Mouse (Mus musculus) E14TG2a.4 (cell line): ENCODE data around the gene Gm266.

ENCODE experiments used
- H3K27me3 ChIP-seq: 2 replicates; pipeline ENCODE4 v1.6.1; 2014; ENCODE audit warnings: low read length, control low read depth; ENCODE audit not compliant: insufficient read depth
- H3K36me3 ChIP-seq: 2 replicates; pipeline ENCODE4 v1.6.1; 2014; ENCODE audit warnings: low read length, control low read depth; ENCODE audit not compliant: insufficient read depth
- H3K4me1 ChIP-seq: replicated peaks from 2 replicates; pipeline ENCODE4 v1.6.1; 2014; ENCODE audit warnings: low read depth, low read length, control low read depth
- H3K4me3 ChIP-seq: replicated peaks from 2 replicates; pipeline ENCODE4 v1.5.1; 2014; ENCODE audit warnings: mild to moderate bottlenecking, low read length
- H3K9me3 ChIP-seq: 2 replicates; pipeline ENCODE4 v1.6.1; 2014; ENCODE audit warnings: low read length, control low read depth
- CTCF ChIP-seq: conservative IDR thresholded peaks from 2 replicates; pipeline ENCODE4 v1.5.1; 2014; ENCODE audit warnings: low read length
- NANOG ChIP-seq: IDR thresholded peaks from 2 replicates; pipeline ENCODE4 v1.6.1; 2014; ENCODE audit warnings: borderline replicate concordance, low read length, mixed read lengths
- POU5F1 ChIP-seq: IDR thresholded peaks from 2 replicates; pipeline ENCODE4 v1.6.1; 2014; ENCODE audit warnings: low read length, borderline replicate concordance

Gm266 gene

DNA sequence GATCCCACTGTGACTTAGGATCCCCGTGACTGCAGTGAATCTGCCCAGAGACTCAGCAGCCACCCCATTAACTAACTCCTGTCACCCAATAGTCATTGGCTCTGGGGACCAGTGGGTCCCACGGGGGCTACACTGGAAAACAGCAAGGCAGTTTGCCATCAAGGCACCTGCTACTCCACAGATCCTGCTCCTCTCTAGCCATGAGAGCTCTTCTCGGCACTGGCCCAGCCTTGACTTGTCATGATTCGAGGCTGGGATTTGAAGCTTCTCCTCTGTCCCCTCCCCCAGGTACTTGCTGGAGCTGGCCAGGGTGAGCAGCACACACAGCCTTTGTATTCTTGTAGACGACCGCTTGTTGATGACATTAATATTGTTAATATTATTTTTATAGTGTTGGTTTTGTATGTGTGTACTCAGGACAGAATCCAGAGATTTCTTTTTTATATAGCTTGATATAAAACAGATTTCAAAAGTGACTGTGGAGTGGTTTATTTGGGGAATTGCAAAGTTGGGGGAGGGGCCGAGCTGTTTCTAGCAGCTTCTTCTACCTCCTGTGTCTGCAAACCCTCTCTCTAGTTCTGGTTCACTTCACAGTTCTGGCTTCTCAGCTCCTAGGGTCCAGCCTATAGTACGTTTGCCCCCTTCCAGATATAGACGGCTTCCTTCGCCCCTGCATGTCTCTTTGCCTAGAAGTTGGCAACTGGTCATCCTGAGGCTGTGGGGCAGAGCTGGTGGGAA, 30.9 kb downstream of the Gm266 start:
- Histone ChIP-seq H3K4me3 (no peak overlapping the region), H3K27me3 (peaks cover 94% of the 10 kb centered on the region), H3K36me3 (no peaks in the 10 kb centered on the region), H3K9me3 (no peaks in the 10 kb centered on the region), H3K4me1 (peaks cover 29% of the 10 kb centered on the region)
- TF ChIP-seq CTCF (no peak), NANOG (no peak), POU5F1 (no peak)

DNA sequence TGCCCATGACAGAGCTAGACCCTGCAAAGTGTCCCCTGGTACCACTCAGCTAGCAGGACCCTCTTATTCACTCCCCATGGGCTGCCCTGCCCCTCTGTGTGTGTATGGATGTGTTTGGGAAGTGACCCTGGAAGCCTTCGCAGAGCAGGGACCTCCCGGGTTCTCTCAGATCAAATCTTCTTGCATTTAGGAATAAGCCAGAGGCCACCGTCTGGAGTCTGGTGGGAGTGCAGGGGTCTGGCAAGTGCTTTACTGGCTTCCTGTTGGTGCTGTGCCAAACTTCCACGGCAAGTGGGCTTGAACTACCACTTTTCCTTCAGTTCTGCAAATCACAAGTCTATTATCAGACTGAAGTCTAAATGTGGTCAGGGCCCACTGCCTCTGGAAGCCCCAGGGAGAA, 31.6 kb downstream of the Gm266 start:
- H3K4me1 ChIP-seq, result peaks cover 36% of the 10 kb centered on the region
- no peaks in the 10 kb centered on the region for H3K9me3 ChIP-seq
- no peaks in the 10 kb centered on the region for H3K36me3 ChIP-seq
- no peak overlapping the region for H3K4me3 ChIP-seq
- H3K27me3 ChIP-seq, result peaks cover 98% of the 10 kb centered on the region
- TF ChIP-seq NANOG (no peak), POU5F1 (no peak), CTCF (no peak)

DNA sequence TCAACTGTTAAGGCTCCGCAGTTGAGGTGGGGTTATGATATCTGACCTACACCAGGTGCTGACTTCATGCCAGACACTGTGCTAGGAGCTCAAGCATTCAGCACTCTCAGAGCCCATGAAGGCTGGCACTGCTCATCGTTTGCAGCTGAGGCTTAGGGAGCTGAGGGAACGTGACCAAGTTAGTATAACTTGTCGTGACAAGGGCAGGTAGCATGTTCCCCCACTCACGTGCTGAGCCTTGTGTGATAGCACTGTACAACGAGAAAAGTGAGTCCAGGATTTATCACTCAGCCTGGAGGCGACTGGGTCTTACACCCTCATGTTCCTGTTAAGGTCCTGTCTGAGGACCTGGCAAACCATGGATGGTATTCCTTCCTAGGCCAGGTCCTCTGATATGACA, 34.1 kb downstream of the Gm266 start:
- H3K9me3 ChIP-seq, result no peaks in the 10 kb centered on the region
- TF ChIP-seq CTCF (no peak), POU5F1 (no peak), NANOG (no peak)
- H3K36me3 ChIP-seq, result no peaks in the 10 kb centered on the region
- peaks cover 48% of the 10 kb centered on the region for H3K4me1 ChIP-seq
- H3K27me3 ChIP-seq, result peaks cover 99% of the 10 kb centered on the region
- H3K4me3 ChIP-seq, result no peak overlapping the region

DNA sequence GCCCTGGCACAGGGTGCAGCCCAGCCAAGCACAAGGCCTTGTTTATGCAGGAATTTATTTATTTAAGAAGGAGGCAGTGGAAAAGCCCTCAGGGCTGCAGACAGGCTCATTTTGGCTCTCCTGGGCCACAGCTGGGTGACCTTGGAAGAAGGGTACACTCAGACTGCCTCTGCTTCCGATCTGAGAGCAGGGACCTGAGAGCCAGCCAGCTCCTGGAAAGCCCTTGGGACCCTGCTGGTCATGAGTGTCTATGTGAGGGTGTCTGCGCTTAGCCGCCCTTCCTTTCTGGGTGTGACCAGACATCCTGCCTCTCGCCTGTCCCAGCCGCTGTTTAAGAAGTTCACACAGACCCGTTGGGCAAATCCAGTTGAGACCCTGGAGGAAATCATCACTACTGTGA, 35.3 kb downstream of the Gm266 start:
- H3K27me3 ChIP-seq, result peaks cover 99% of the 10 kb centered on the region
- TF ChIP-seq NANOG, result no peak
- no peak for TF ChIP-seq CTCF
- no peaks in the 10 kb centered on the region for H3K36me3 ChIP-seq
- peaks cover 49% of the 10 kb centered on the region for H3K4me1 ChIP-seq
- H3K9me3 ChIP-seq, result no peaks in the 10 kb centered on the region
- 0 out of 2 replicates have a peak overlapping the region, but pooled peaks have one; percentile 4 for H3K4me3 ChIP-seq

DNA sequence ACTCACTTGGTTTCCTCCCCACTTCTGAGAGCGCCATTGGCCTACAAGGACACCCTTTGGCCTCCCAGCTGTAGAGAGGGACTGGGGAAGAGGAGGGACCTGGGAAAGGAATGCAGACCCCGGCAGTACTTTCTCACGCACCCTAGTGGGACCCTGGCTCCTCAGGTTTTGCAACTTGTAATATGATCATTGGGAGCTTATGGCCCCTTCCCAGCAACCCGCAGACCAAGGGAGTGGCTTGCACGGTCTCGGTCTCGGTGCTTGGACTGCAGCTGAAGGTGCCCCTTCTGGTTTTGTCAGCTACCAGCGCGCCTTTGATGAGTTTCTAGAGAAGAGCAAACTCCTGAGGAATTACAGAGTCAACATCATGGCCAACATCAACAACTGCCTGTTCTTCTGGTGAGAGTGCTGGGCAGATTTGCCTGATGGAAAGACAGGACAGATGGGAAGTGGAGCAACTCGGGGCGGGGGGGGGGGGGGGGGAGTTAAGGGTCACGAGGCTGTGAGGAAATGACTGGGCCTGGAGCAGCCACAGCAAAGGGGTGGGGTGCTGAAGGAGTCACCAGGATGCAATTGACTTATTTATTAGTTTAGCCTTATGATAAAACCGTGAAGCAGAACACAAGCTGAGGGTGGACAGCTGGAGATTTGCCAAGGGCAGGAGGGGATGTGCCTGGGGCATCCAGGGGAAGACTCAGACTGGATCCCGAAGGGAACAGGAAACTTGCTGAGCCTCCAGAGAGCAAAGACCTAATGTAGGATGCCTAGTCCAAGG, 36.5 kb downstream of the Gm266 start:
- Histone ChIP-seq H3K36me3 (no peaks in the 10 kb centered on the region), H3K27me3 (peaks cover 100% of the 10 kb centered on the region), H3K4me3 (0 out of 2 replicates have a peak overlapping the region, but pooled peaks have one; percentile 4), H3K4me1 (peaks cover 48% of the 10 kb centered on the region), H3K9me3 (no peaks in the 10 kb centered on the region)
- TF ChIP-seq POU5F1 (no peak), NANOG (no peak), CTCF (no peak)

DNA sequence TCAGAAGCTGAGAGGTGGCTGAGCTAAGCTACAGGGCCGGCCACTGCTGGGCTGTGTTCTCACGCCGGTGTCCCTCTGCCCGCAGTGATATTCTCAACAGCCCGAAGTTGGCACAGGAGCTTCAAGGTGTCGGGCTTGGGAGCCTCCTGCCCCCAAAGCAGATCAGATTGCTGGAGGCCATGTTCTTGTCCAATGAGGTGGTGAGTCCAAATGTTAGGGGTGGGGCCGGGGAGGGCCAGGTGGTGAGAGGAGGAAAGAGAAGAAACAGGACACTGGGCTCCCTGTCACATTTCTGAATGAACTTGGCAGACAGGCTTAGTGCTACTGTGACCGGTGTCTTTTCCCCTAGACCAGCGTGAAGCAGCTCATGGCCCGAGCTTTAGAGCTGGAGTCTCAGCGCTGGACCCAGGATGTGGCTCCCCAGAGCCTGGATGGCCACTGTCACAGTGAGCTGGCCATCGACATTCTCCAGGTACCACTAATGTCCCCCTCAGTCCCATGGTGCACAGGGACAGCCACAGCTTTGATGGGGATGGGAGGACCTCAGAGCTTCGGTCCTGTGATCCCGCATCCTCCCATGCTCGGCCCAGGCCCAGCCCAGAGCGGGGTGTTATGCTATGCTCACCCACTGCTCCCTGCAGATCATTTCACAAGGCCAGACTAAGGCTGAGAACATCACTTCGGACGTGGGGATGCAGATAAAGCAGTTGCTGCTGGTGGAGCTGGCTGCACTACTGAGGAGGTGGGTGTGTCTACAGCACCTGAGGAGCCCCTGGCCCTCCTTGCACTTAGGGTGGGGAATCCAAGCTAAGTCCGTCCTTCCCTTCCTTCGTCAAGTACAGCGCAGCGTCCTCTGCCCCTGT, 37.5 kb downstream of the Gm266 start:
- no peaks in the 10 kb centered on the region for H3K36me3 ChIP-seq
- no peak overlapping the region for H3K4me3 ChIP-seq
- H3K27me3 ChIP-seq, result peaks cover 100% of the 10 kb centered on the region
- no peak for TF ChIP-seq NANOG
- no peak for TF ChIP-seq CTCF
- H3K4me1 ChIP-seq, result peaks cover 57% of the 10 kb centered on the region
- no peaks in the 10 kb centered on the region for H3K9me3 ChIP-seq

DNA sequence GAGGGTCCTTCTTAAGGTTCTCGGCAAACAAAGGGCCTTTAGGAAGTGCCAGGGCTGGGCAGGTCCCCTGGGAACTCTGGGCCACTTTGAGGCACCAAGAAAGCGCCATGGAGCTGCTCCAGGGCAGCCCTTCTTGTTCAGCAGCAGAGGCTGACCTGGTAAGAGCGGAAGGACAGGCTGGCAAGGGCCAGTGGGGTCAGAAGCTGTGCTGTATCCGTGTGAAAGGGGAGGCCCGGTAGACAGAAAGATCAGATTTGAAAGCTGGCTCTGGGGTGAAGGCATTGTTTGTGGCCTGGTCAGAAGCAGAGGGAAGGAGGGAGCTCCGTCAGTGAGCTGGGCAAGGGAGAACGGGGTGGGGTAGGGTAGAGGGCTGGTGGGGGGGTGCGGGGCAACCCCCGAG, 38.3 kb downstream of the Gm266 start:
- no peak for TF ChIP-seq CTCF
- no peak for TF ChIP-seq NANOG
- TF ChIP-seq POU5F1, result no peak
- H3K4me3 ChIP-seq, result no peak overlapping the region

DNA sequence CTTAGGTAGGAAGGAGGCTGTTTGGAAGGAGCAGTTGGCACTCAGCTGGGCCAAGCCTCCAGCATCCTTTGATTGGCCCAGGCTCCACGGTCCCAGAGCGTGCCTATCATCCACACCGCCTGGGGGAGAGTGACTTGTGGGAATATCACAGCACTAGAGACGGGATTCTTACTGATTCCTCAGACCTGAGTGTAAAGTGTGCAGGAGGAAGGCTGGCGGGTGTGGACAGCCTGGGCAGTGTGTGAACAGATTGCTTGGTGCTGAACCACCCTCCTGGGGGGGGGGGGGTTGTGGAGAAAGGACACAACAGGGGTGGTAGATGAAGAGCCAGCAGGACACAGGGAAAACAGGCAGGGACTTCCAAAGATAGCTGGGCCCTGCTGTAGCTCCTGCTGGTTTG, 38.9 kb downstream of the Gm266 start:
- Histone ChIP-seq H3K9me3 (no peaks in the 10 kb centered on the region), H3K4me1 (peaks cover 71% of the 10 kb centered on the region)
- TF ChIP-seq CTCF, result no peak
- no peak for TF ChIP-seq NANOG
- no peak for TF ChIP-seq POU5F1

More for the DNA sequence above, 38.3 kb downstream of the Gm266 start:
- Histone ChIP-seq H3K4me1 (peaks cover 65% of the 10 kb centered on the region), H3K9me3 (no peaks in the 10 kb centered on the region), H3K36me3 (no peaks in the 10 kb centered on the region), H3K27me3 (peaks cover 100% of the 10 kb centered on the region)

More for the DNA sequence above, 38.9 kb downstream of the Gm266 start:
- peaks cover 100% of the 10 kb centered on the region for H3K27me3 ChIP-seq
- no peak overlapping the region; the same call in 1 of the 2 replicates for H3K4me3 ChIP-seq
- no peaks in the 10 kb centered on the region for H3K36me3 ChIP-seq
